Mouse (Mus musculus): Measurements from ENCODE around the gene Pla2g12b. TPM values are rescaled to one million over a fixed set of nuclear protein-coding genes. Genes with fewer than 3 reads are reported as not detected.
"Not testable (repeated sequence)": the region's sequence is repeated elsewhere in the genome, so short reads cannot be mapped to it uniquely, and the experiment has no call there.

The Pla2g12b gene
- polyA plus RNA-seq, 1 experiment from 2014 or later, result 13.1 TPM

DNA sequence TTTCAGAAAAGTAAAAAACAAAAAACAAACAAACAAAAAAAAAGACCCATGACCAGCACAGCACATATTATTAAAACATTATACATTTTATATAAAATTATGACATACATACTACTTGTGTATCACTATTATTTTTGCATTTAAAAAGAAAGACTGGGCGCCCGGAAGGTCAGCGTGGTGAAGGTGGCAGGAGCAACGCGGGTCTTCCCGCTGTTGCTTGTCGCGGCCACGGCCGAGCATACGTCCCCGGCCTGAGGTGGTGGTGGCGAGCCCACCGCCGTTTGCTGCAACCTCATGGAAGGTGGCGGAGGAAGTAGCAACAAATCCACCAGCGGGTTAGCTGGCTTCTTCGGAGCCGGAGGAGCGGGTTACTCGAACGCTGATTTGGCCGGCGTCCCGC, 8.0 kb upstream of the Pla2g12b start, which contains the start of gene Gm10273:
Gene Gm10273 (plus strand): TSS at position 172 of the 400 bp plus-strand sequence.
- not testable (repeated sequence) for H3K9me3 ChIP-seq (replicated peaks; ENCODE audit: control insufficient read depth, low read length); H3K4me3 ChIP-seq (replicated peaks; ENCODE audit: low read length)

GRCm38 (mm10) chr10:59403793-59404149, 311 bp downstream of the Pla2g12b start:
- 55% methylated on average over 10 of the region's 10 CpGs for WGBS
- Histone ChIP-seq H3K36me3 (ENCODE audit: control insufficient read depth, insufficient read depth, low read length) (no peaks in the 10 kb centered on the region), H3K4me3 (replicated peaks; ENCODE audit: low read length) (0 out of 2 replicates have a peak overlapping the region, but pooled peaks have one; percentile 0), H3K9me3 (replicated peaks; ENCODE audit: control insufficient read depth, low read length) (no peaks in the 10 kb centered on the region), H3K27me3 (ENCODE audit: control insufficient read depth, insufficient read depth, low read length) (no peaks in the 10 kb centered on the region), H3K4me1 (ENCODE audit: control insufficient read depth, insufficient read depth, low read length) (no peaks in the 10 kb centered on the region), H3K27ac (ENCODE audit: low read length) (no peak overlapping the region; the same call in 1 of the 2 replicates), H3K9ac (ENCODE audit: low read length) (peak overlapping the region; percentile 17; the same call in 1 of the 2 replicates), H3K4me2 (ENCODE audit: low read depth, low read length) (peak overlapping the region; percentile 4)
- ATAC-seq (ENCODE audit: insufficient read depth, low FRiP score), result no peak; the same call in 1 of the 2 replicates

More for the DNA sequence above, 8.0 kb upstream of the Pla2g12b start, which contains the start of gene Gm10273:
- H3K27me3 ChIP-seq (ENCODE audit: control insufficient read depth, insufficient read depth, low read length); H3K27ac ChIP-seq (ENCODE audit: low read length); H3K9ac ChIP-seq (ENCODE audit: low read length); ATAC-seq (ENCODE audit: insufficient read depth, low FRiP score); H3K36me3 ChIP-seq (ENCODE audit: control insufficient read depth, insufficient read depth, low read length); H3K4me1 ChIP-seq (ENCODE audit: control insufficient read depth, insufficient read depth, low read length); H3K4me2 ChIP-seq (ENCODE audit: low read depth, low read length): not testable (repeated sequence)
- WGBS, result 75% methylated on average over 11 of the region's 25 CpGs

- no peak overlapping the region for H3K27ac ChIP-seq (ENCODE audit: low read length)
- H3K4me3 ChIP-seq (replicated peaks; ENCODE audit: low read length), result no peak overlapping the region
- H3K9me3 ChIP-seq (replicated peaks; ENCODE audit: control insufficient read depth, low read length), result no peaks in the 10 kb centered on the region
- H3K4me1 ChIP-seq (ENCODE audit: control insufficient read depth, insufficient read depth, low read length), result no peaks in the 10 kb centered on the region
- no peak for ATAC-seq (ENCODE audit: insufficient read depth, low FRiP score)
- H3K36me3 ChIP-seq (ENCODE audit: control insufficient read depth, insufficient read depth, low read length), result no peaks in the 10 kb centered on the region
- no peak overlapping the region for H3K4me2 ChIP-seq (ENCODE audit: low read depth, low read length)
- no peaks in the 10 kb centered on the region for H3K27me3 ChIP-seq (ENCODE audit: control insufficient read depth, insufficient read depth, low read length)
- no peak overlapping the region for H3K9ac ChIP-seq (ENCODE audit: low read length)
- 43% methylated on average over 6 of the region's 6 CpGs for WGBS
These were observed 5.0 kb downstream of the Pla2g12b start for GRCm38 (mm10) chr10:59408499-59408898.

GRCm38 (mm10) chr10:59410264-59410663, 6.8 kb downstream of the Pla2g12b start:
- no peaks in the 10 kb centered on the region for H3K27me3 ChIP-seq (ENCODE audit: control insufficient read depth, insufficient read depth, low read length)
- H3K36me3 ChIP-seq (ENCODE audit: control insufficient read depth, insufficient read depth, low read length), result no peaks in the 10 kb centered on the region
- 66% methylated on average over 12 of the region's 12 CpGs for WGBS
- H3K27ac ChIP-seq (ENCODE audit: low read length), result no peak overlapping the region
- H3K4me1 ChIP-seq (ENCODE audit: control insufficient read depth, insufficient read depth, low read length), result no peaks in the 10 kb centered on the region
- no peak overlapping the region for H3K9ac ChIP-seq (ENCODE audit: low read length)
- no peaks in the 10 kb centered on the region for H3K9me3 ChIP-seq (replicated peaks; ENCODE audit: control insufficient read depth, low read length)
- ATAC-seq (ENCODE audit: insufficient read depth, low FRiP score), result no peak
- H3K4me3 ChIP-seq (replicated peaks; ENCODE audit: low read length), result no peak overlapping the region
- H3K4me2 ChIP-seq (ENCODE audit: low read depth, low read length), result no peak overlapping the region

DNA sequence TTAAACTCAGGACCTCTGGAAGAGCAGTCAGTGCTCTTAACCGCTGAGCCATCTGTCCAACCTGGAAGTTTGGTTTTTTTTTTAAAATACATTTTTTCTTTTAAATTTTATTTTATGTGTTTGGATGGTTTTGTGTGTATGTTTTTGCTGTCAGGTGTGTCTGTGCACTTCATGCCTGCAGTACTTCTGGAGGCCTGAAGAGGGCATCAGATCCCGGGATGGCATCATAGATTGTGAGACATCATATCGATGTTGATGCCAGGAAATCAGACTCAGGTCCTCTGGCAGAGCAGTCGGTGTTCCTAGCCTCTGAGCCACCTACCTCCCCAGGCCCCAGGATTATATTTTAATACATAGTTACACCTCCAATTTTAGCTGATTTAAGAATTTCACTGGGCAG, 10.3 kb downstream of the Pla2g12b start:
- Histone ChIP-seq H3K36me3 (ENCODE audit: control insufficient read depth, insufficient read depth, low read length) (no peaks in the 10 kb centered on the region), H3K9ac (ENCODE audit: low read length) (no peak overlapping the region), H3K4me1 (ENCODE audit: control insufficient read depth, insufficient read depth, low read length) (no peaks in the 10 kb centered on the region), H3K4me3 (replicated peaks; ENCODE audit: low read length) (no peak overlapping the region), H3K9me3 (replicated peaks; ENCODE audit: control insufficient read depth, low read length) (no peaks in the 10 kb centered on the region), H3K27me3 (ENCODE audit: control insufficient read depth, insufficient read depth, low read length) (no peaks in the 10 kb centered on the region), H3K4me2 (ENCODE audit: low read depth, low read length) (no peak overlapping the region), H3K27ac (ENCODE audit: low read length) (no peak overlapping the region)
- no peak for ATAC-seq (ENCODE audit: insufficient read depth, low FRiP score)
- WGBS, result 92% methylated on average over 4 of the region's 4 CpGs

- 72% methylated on average over 3 of the region's 3 CpGs for WGBS
- ATAC-seq (ENCODE audit: insufficient read depth, low FRiP score), result no peak
- no peaks in the 10 kb centered on the region for H3K4me1 ChIP-seq (ENCODE audit: control insufficient read depth, insufficient read depth, low read length)
- H3K4me2 ChIP-seq (ENCODE audit: low read depth, low read length), result no peak overlapping the region
- no peaks in the 10 kb centered on the region for H3K36me3 ChIP-seq (ENCODE audit: control insufficient read depth, insufficient read depth, low read length)
- no peaks in the 10 kb centered on the region for H3K9me3 ChIP-seq (replicated peaks; ENCODE audit: control insufficient read depth, low read length)
- no peak overlapping the region for H3K9ac ChIP-seq (ENCODE audit: low read length)
- H3K4me3 ChIP-seq (replicated peaks; ENCODE audit: low read length), result no peak overlapping the region
- no peak overlapping the region for H3K27ac ChIP-seq (ENCODE audit: low read length)
- H3K27me3 ChIP-seq (ENCODE audit: control insufficient read depth, insufficient read depth, low read length), result no peaks in the 10 kb centered on the region
These were observed 13.2 kb downstream of the Pla2g12b start for GRCm38 (mm10) chr10:59416623-59417022.

DNA sequence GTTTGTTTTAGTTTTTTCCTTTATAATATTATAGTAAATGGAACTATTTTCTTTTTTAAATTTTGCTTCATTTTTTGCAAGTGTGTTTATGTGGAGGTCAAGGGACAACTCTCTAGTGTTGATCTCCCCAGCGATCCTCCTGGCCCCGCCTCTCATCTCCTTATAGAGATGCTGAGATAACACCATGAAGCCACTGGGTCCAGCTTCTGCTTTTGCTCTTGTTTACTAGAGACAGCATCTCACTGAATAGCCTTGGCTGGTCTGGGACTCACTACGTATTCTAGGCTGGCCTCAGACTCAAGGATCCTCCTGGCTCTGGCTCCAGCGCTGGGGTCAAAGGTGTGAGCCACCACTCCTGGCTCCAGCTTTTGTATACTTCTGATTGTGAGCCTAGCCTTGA, 16.1 kb downstream of the Pla2g12b start:
- Histone ChIP-seq H3K4me1 (ENCODE audit: control insufficient read depth, insufficient read depth, low read length) (no peaks in the 10 kb centered on the region), H3K4me2 (ENCODE audit: low read depth, low read length) (no peak overlapping the region), H3K9ac (ENCODE audit: low read length) (no peak overlapping the region), H3K4me3 (replicated peaks; ENCODE audit: low read length) (no peak overlapping the region), H3K27ac (ENCODE audit: low read length) (no peak overlapping the region), H3K36me3 (ENCODE audit: control insufficient read depth, insufficient read depth, low read length) (no peaks in the 10 kb centered on the region), H3K27me3 (ENCODE audit: control insufficient read depth, insufficient read depth, low read length) (no peaks in the 10 kb centered on the region), H3K9me3 (replicated peaks; ENCODE audit: control insufficient read depth, low read length) (no peaks in the 10 kb centered on the region)
- no peak for ATAC-seq (ENCODE audit: insufficient read depth, low FRiP score)
- 79% methylated on average over 4 of the region's 4 CpGs for WGBS

- no peaks in the 10 kb centered on the region for H3K27me3 ChIP-seq (ENCODE audit: control insufficient read depth, insufficient read depth, low read length)
- H3K9me3 ChIP-seq (replicated peaks; ENCODE audit: control insufficient read depth, low read length), result no peaks in the 10 kb centered on the region
- H3K9ac ChIP-seq (ENCODE audit: low read length), result no peak overlapping the region
- 49% methylated on average over 3 of the region's 3 CpGs for WGBS
- H3K4me1 ChIP-seq (ENCODE audit: control insufficient read depth, insufficient read depth, low read length), result no peaks in the 10 kb centered on the region
- no peaks in the 10 kb centered on the region for H3K36me3 ChIP-seq (ENCODE audit: control insufficient read depth, insufficient read depth, low read length)
- no peak overlapping the region for H3K27ac ChIP-seq (ENCODE audit: low read length)
- no peak for ATAC-seq (ENCODE audit: insufficient read depth, low FRiP score)
- no peak overlapping the region for H3K4me3 ChIP-seq (replicated peaks; ENCODE audit: low read length)
- no peak overlapping the region for H3K4me2 ChIP-seq (ENCODE audit: low read depth, low read length)
These were observed 21.0 kb downstream of the Pla2g12b start for GRCm38 (mm10) chr10:59424453-59424852.

DNA sequence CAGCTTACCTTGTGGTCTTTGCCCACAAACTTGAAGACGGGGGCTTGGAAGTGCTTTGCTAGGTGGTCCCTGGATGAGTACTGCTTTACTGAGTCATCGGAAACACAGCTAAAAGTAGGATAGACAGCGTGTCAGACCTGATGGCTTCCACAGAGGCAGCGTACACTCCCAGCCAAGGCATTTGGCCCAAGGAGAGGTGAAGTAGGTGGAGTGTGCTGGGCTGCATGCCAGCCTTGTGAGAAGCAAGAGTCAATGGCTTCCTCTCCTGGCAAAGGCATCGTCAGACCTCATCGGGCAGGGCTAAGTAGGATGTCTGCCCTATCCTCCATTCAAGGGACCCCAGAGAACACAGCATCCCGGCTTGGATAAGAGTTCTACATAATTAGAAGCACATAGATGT, 21.9 kb downstream of the Pla2g12b start:
- WGBS, result 70% methylated on average over 7 of the region's 7 CpGs

DNA sequence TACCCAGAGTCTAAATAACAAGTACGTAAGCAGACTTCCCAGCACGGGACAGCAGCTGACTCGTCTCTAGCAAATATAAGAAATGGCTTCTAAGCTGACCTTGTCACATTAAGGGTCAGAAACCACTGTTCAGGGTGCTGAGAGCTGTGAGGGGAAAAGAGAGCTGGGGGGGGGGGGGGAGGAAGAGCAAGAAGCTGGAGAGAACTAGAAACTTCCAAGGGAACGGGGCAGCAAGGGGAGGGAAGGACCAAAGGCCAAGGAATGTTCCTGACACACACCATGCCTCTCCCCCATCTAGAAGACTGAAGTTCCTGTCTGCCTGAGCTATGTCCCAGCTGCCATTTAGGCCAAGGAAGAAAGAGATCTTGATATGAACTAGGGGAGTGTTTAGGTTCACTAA, 22.9 kb downstream of the Pla2g12b start:
- H3K4me3 ChIP-seq (replicated peaks; ENCODE audit: low read length), result no peak overlapping the region
- H3K9ac ChIP-seq (ENCODE audit: low read length), result no peak overlapping the region
- no peaks in the 10 kb centered on the region for H3K9me3 ChIP-seq (replicated peaks; ENCODE audit: control insufficient read depth, low read length)
- no peaks in the 10 kb centered on the region for H3K4me1 ChIP-seq (ENCODE audit: control insufficient read depth, insufficient read depth, low read length)
- 44% methylated on average over 4 of the region's 4 CpGs for WGBS
- no peak for ATAC-seq (ENCODE audit: insufficient read depth, low FRiP score)
- no peaks in the 10 kb centered on the region for H3K27me3 ChIP-seq (ENCODE audit: control insufficient read depth, insufficient read depth, low read length)
- no peak overlapping the region for H3K27ac ChIP-seq (ENCODE audit: low read length)
- no peak overlapping the region for H3K4me2 ChIP-seq (ENCODE audit: low read depth, low read length)
- H3K36me3 ChIP-seq (ENCODE audit: control insufficient read depth, insufficient read depth, low read length), result no peaks in the 10 kb centered on the region

More for the DNA sequence above, 21.9 kb downstream of the Pla2g12b start:
- H3K4me2 ChIP-seq (ENCODE audit: low read depth, low read length), result no peak overlapping the region
- no peak overlapping the region for H3K27ac ChIP-seq (ENCODE audit: low read length)
- no peak overlapping the region for H3K4me3 ChIP-seq (replicated peaks; ENCODE audit: low read length)
- no peaks in the 10 kb centered on the region for H3K27me3 ChIP-seq (ENCODE audit: control insufficient read depth, insufficient read depth, low read length)
- no peaks in the 10 kb centered on the region for H3K9me3 ChIP-seq (replicated peaks; ENCODE audit: control insufficient read depth, low read length)
- H3K9ac ChIP-seq (ENCODE audit: low read length), result no peak overlapping the region
- no peak for ATAC-seq (ENCODE audit: insufficient read depth, low FRiP score)
- H3K4me1 ChIP-seq (ENCODE audit: control insufficient read depth, insufficient read depth, low read length), result no peaks in the 10 kb centered on the region
- H3K36me3 ChIP-seq (ENCODE audit: control insufficient read depth, insufficient read depth, low read length), result no peaks in the 10 kb centered on the region

All from stomach, embryonic 16.5 days (tissue).